Mouse (Mus musculus) heart, embryonic 14.5 days (tissue): Measurements from ENCODE around the gene Epn2. TPM values are rescaled to one million over a fixed set of nuclear protein-coding genes. Genes with fewer than 3 reads are reported as not detected.

Source experiments
- ATAC-seq: fragments of 200-750 bp; cut with Nextera tagmentation; 2 replicates; pipeline ENCODE4 v1.8.0; 2017; ENCODE audit warnings: low read depth, moderate TSS enrichment; ENCODE audit not compliant: insufficient number of reproducible peaks, insufficient read depth, low FRiP score
- H3K27ac ChIP-seq, 2 experiments: fragments of 200-500 bp in 1 of 2; fragments of 300-500 bp in 1 of 2; sonication (generic) in 1 of 2; replicated peaks in 1 of 2; 2 replicates each; pipeline ENCODE4 v1.5.1; 2012 to 2014; ENCODE audit warnings: low read depth in 2 of 2, low read length in 2 of 2, control low read depth in 1 of 2, mild to moderate bottlenecking in 1 of 2, mixed read lengths in 1 of 2; ENCODE audit not compliant: control insufficient read depth in 1 of 2, insufficient read depth in 1 of 2
- H3K27me3 ChIP-seq: fragments of 300-500 bp; sonication (generic); 2 replicates; pipeline ENCODE4 v1.6.1; 2014; ENCODE audit warnings: mild to moderate bottlenecking, low read length, control low read depth; ENCODE audit not compliant: control insufficient read depth, insufficient read depth
- H3K36me3 ChIP-seq: fragments of 300-500 bp; sonication (generic); 2 replicates; pipeline ENCODE4 v1.6.1; 2014; ENCODE audit warnings: mild to moderate bottlenecking, control low read depth, low read length, mixed read lengths; ENCODE audit not compliant: control insufficient read depth, insufficient read depth
- H3K4me1 ChIP-seq, 2 experiments: fragments of 200-500 bp in 1 of 2; fragments of 300-500 bp in 1 of 2; sonication (generic) in 1 of 2; 2 replicates each; pipeline ENCODE4 v1.6.1; 2012 to 2014; ENCODE audit warnings: low read length in 2 of 2, control low read depth in 1 of 2, mixed read lengths in 1 of 2; ENCODE audit not compliant: control insufficient read depth in 2 of 2, insufficient read depth in 2 of 2
- H3K4me2 ChIP-seq: fragments of 300-500 bp; sonication (generic); 2 replicates; pipeline ENCODE4 v1.6.1; 2014; ENCODE audit warnings: mild to moderate bottlenecking, low read length
- H3K4me3 ChIP-seq, 2 experiments: fragments of 200-500 bp in 1 of 2; fragments of 300-500 bp in 1 of 2; sonication (generic) in 1 of 2; 2 replicates each; pipeline ENCODE4 v1.5.1; 2012 to 2014; ENCODE audit warnings: low read length in 2 of 2, mild to moderate bottlenecking in 2 of 2, control low read depth in 1 of 2, low read depth in 1 of 2, moderate library complexity in 1 of 2; ENCODE audit not compliant: control insufficient read depth in 1 of 2, insufficient read depth in 1 of 2
- H3K9ac ChIP-seq: fragments of 300-500 bp; sonication (generic); 2 replicates; pipeline ENCODE4 v1.6.1; 2014; ENCODE audit warnings: mild to moderate bottlenecking, low read length
- H3K9me3 ChIP-seq: fragments of 300-500 bp; sonication (generic); 2 replicates; pipeline ENCODE4 v1.6.1; 2016; ENCODE audit warnings: low read length, control low read depth; ENCODE audit not compliant: control insufficient read depth
- WGBS: fragments of 180-500 bp; shearing (Covaris S2); extraction: QIAGEN DNeasy Blood & Tissue Kit; methylation state at CpG from one replicate; pipeline ENCODE4 v1.1.7; 2014; 5-methylcytosine and 5-hydroxymethylcytosine counted together
- polyA plus RNA-seq: library from polyadenylated mRNA; unstranded; fragments of >200 nt; fragmentation: Nextera tagmentation; extraction: Ambion mirVana; gene quantifications from 2 replicates; pipeline ENCODE4 v1.2.1, GENCODE M21; 2014

Epn2 gene
- polyA plus RNA-seq, 1 experiment from 2014 or later = 23.9 TPM

DNA sequence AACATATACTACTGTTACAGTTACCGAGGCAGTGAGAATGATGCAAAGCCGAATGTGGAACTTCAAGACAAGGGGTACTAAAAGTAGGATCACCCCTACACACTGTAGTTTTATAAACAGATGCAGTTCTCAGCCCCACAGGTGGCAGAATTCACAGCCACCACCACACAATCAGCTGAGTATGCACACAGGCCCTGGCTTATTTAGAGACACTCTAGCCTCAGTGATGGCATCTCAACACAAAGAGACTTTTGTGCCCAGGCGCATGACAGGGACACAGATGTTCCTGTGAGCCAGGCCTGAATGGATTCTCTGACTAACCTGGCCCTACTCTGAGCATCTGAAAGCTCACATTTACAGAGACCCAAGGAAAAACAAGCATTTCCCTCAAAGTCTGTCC, 42.1 kb downstream of the Epn2 start:
- 78% methylated on average over 3 of the region's 3 CpGs for WGBS
- no peak overlapping the region for H3K4me3 ChIP-seq
- ATAC-seq = no peak

DNA sequence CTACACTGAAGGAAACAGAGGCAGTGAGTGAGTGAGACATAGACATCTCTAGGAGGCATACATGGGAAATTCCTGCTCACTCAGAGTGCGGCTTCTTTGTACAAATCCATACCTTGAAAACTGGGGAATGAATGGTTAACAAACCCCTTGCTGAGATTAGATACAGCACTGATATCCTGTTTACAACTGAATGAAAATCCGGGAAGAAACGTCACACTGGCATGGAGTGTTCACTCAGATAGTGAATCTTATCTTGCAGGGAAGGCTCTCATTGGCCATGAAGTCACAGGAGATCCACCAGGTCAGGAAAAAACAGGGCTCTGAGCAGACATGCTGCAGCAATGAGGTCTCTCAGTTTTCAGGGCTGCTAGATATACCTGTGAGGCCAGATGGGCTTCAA, 42.5 kb downstream of the Epn2 start:
- Histone ChIP-seq H3K36me3 (peaks cover 16% of the 10 kb centered on the region), H3K9ac (no peak overlapping the region), H3K9me3 (no peaks in the 10 kb centered on the region), H3K4me2 (no peak overlapping the region), H3K4me3 (no peak overlapping the region), H3K27ac (no peak overlapping the region), H3K27me3 (no peaks in the 10 kb centered on the region), H3K4me1 (peaks cover 2 to 5% of the 10 kb centered on the region in 2 experiments; a peak in 2 of 4 replicates)
- no peak for ATAC-seq
- WGBS = 39% methylated on average over 3 of the region's 3 CpGs

More for the DNA sequence above, 42.1 kb downstream of the Epn2 start:
- Histone ChIP-seq H3K36me3 (peaks cover 12% of the 10 kb centered on the region), H3K9me3 (no peaks in the 10 kb centered on the region), H3K9ac (no peak overlapping the region), H3K27ac (no peak overlapping the region), H3K4me1 (peaks cover 2 to 5% of the 10 kb centered on the region in 2 experiments; a peak in 2 of 4 replicates), H3K27me3 (no peaks in the 10 kb centered on the region), H3K4me2 (no peak overlapping the region)

DNA sequence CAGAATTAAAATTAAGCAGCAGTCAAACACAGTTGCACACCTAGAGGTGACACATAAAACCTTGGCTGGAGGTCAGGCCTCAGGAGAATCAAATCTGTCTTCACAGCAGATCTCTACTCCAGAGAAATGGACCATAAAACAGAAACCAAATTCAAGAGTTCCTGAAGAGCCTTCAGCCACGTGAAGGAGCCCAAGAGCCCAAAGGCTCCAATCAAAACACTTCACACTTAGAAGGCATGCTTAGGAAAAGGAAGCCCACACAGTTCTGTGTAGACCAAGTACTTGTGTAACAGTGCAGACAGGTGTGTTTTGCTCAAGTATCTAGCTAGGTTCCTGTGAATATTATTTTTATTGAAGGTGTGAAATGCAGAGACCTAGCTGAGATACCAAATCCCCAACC, 44.0 kb downstream of the Epn2 start:
- ATAC-seq = no peak
- Histone ChIP-seq H3K27me3 (no peaks in the 10 kb centered on the region), H3K4me2 (no peak overlapping the region), H3K9me3 (no peaks in the 10 kb centered on the region), H3K27ac (no peak overlapping the region), H3K4me1 (peaks cover 0 to 2% of the 10 kb centered on the region in 2 experiments; a peak in 1 of 4 replicates), H3K36me3 (peaks cover 14% of the 10 kb centered on the region), H3K9ac (no peak overlapping the region), H3K4me3 (no peak overlapping the region)
- 66% methylated on average over 1 of the region's 1 CpGs for WGBS

DNA sequence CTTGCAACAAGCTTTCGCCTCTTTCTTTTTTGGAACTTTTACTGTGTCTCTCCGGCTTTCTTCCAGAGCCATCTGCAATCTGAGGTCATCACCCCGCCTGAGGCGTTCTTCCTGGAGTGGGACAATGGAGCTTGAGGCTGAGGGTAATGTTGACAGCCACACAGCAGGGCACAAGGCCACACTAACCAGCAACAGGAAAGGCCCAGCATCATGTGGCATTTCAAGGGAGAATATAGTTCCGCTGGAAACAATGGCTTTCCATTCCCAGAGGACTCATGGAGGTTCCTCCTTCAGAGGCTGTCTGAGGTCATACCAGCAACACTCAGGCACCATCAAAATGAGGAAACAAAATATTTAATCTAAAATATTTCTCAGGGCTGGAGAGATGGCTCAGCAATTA, 45.9 kb downstream of the Epn2 start:
- H3K4me1 ChIP-seq = peaks cover 0 to 4% of the 10 kb centered on the region in 2 experiments; a peak in 3 of 4 replicates
- WGBS = 64% methylated on average over 5 of the region's 5 CpGs
- H3K9me3 ChIP-seq = no peaks in the 10 kb centered on the region
- H3K27me3 ChIP-seq = no peaks in the 10 kb centered on the region
- no peak for ATAC-seq
- H3K27ac ChIP-seq = peak overlapping the region in 1 of 2 experiments; percentile 40; a peak in 3 of 4 replicates
- H3K9ac ChIP-seq = no peak overlapping the region
- no peak overlapping the region for H3K4me2 ChIP-seq
- peaks cover 22% of the 10 kb centered on the region for H3K36me3 ChIP-seq
- H3K4me3 ChIP-seq = no peak overlapping the region

DNA sequence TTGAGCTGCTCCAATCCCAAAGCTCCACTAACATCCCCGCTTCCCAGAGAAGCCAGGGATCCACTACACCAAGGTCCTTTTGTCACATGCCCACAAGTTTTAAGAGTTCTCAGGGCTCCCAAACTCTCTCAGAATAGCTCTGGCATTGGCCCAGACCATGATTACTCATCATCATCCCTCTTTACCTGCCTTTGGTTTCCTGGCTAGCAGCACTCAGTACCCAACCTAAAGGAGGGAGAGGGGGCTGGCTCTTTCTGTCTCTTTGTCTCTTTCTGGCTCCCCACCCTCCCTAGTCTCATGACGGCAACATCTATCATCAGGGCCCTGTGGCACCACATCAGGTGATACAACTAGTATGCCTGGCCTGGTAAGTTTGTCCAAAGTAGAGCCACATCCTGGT, 46.7 kb downstream of the Epn2 start:
- Histone ChIP-seq H3K4me2 (no peak overlapping the region), H3K9me3 (no peaks in the 10 kb centered on the region), H3K9ac (no peak overlapping the region), H3K36me3 (peaks cover 22% of the 10 kb centered on the region), H3K4me3 (no peak overlapping the region), H3K27me3 (no peaks in the 10 kb centered on the region), H3K4me1 (peaks cover 0 to 4% of the 10 kb centered on the region in 2 experiments; a peak in 3 of 4 replicates), H3K27ac (0 out of 4 replicates have a peak overlapping the region, but pooled peaks of 1 of the 2 experiments have one; percentile 6)
- no peak for ATAC-seq
- WGBS = 79% methylated on average over 2 of the region's 2 CpGs

DNA sequence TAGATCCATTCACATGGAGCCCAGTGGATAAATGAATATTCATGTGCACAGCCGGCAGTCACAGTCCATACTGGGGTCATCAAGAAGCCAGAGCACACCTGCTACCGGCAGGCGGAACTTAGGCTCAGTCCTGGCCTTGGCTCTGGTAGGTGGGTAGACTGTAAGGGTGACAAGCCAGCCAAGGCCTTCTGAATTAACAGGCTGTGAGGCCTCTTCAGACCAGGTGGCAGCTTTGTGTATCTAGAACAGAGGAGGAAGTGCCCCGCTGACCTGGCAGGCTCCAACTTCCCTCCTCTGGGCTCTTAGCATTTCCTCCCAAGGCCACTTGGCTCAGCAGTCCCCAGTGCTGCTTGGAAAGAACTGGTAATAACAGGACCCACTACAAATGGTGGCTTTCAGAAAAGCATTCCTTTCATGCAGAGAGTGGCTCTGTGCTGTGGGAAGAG, 50.2 kb downstream of the Epn2 start:
- H3K36me3 ChIP-seq = peaks cover 30% of the 10 kb centered on the region
- no peak overlapping the region; a peak in 1 of 4 replicates for H3K27ac ChIP-seq
- H3K27me3 ChIP-seq = no peaks in the 10 kb centered on the region
- no peak overlapping the region for H3K4me2 ChIP-seq
- no peak overlapping the region for H3K4me3 ChIP-seq
- ATAC-seq = no peak
- 55% methylated on average over 4 of the region's 4 CpGs for WGBS
- no peaks in the 10 kb centered on the region for H3K9me3 ChIP-seq
- H3K9ac ChIP-seq = no peak overlapping the region
- H3K4me1 ChIP-seq = peaks cover 4% of the 10 kb centered on the region in 2 experiments; a peak in 3 of 4 replicates

DNA sequence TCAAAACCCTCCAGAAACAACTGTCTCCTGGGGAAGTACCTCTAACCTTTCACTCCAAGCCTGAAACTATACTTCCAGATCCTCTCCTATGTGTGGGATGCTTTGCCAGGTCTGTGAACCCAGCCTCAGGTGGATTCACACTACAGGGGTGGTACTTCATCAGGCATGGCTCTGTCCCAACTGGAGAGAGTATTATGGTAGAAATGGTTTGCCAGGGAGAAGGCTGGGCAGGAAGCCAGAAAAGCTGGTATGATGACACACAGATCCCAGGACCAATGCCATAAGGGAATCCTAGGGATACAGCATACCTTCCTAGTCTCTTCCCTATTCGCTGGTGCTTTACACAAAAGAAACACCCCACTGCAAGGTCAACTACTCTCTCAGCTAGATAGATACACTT, 52.6 kb downstream of the Epn2 start:
- no peak overlapping the region for H3K4me2 ChIP-seq
- H3K9me3 ChIP-seq = no peaks in the 10 kb centered on the region
- 67% methylated on average over 1 of the region's 1 CpGs for WGBS
- no peak overlapping the region for H3K27ac ChIP-seq
- peaks cover 2 to 4% of the 10 kb centered on the region in 2 experiments; a peak in 2 of 4 replicates for H3K4me1 ChIP-seq
- H3K27me3 ChIP-seq = no peaks in the 10 kb centered on the region
- peaks cover 42% of the 10 kb centered on the region for H3K36me3 ChIP-seq
- no peak overlapping the region for H3K4me3 ChIP-seq
- no peak for ATAC-seq
- H3K9ac ChIP-seq = no peak overlapping the region
